Mouse (Mus musculus) heart, embryonic 10.5 days (tissue): ENCODE results near the gene Aldh9a1. TPM values are rescaled to one million over a fixed set of nuclear protein-coding genes. Genes with fewer than 3 reads are reported as not detected.
A peak's percentile ranks its signal among the peaks of the same experiment; 100 is the strongest.

Source experiments
- DNase-seq: peaks from one replicate; pipeline ENCODE4 v3.0.0-alpha.2; 2017; ENCODE audit warnings: low spot score
- H3K27ac ChIP-seq: fragments of 300-500 bp; sonication (generic); 2 replicates; pipeline ENCODE4 v1.5.1; 2016; ENCODE audit warnings: mild to moderate bottlenecking
- H3K27me3 ChIP-seq: fragments of 300-500 bp; sonication (generic); 2 replicates; pipeline ENCODE4 v1.6.1; 2016; ENCODE audit warnings: mild to moderate bottlenecking; ENCODE audit not compliant: poor library complexity, insufficient read depth, severe bottlenecking
- H3K36me3 ChIP-seq: fragments of 300-500 bp; sonication (generic); 2 replicates; pipeline ENCODE4 v1.6.1; 2016; ENCODE audit warnings: mild to moderate bottlenecking, moderate library complexity
- H3K4me1 ChIP-seq: fragments of 300-500 bp; sonication (generic); 2 replicates; pipeline ENCODE4 v1.6.1; 2016; ENCODE audit warnings: mild to moderate bottlenecking
- H3K4me3 ChIP-seq: fragments of 300-500 bp; sonication (generic); 2 replicates; pipeline ENCODE4 v1.5.1; 2016; ENCODE audit warnings: mild to moderate bottlenecking, moderate library complexity
- H3K9me3 ChIP-seq: fragments of 300-500 bp; sonication (generic); 2 replicates; pipeline ENCODE4 v1.6.1; 2016; ENCODE audit warnings: mild to moderate bottlenecking, moderate library complexity
- WGBS: fragments of 180-500 bp; shearing (Covaris S2); methylation state at CpG from one replicate; pipeline ENCODE4 v1.1.7; 2016; 5-methylcytosine and 5-hydroxymethylcytosine counted together
- polyA plus RNA-seq: library from polyadenylated mRNA; unstranded; fragments of >200 nt; fragmentation: Nextera tagmentation; extraction: Ambion mirVana; gene quantifications from 2 replicates; pipeline ENCODE4 v1.2.1, GENCODE M21; 2016

Aldh9a1 gene
- 44.4 and 59.4 TPM in 2 replicates for polyA plus RNA-seq

DNA sequence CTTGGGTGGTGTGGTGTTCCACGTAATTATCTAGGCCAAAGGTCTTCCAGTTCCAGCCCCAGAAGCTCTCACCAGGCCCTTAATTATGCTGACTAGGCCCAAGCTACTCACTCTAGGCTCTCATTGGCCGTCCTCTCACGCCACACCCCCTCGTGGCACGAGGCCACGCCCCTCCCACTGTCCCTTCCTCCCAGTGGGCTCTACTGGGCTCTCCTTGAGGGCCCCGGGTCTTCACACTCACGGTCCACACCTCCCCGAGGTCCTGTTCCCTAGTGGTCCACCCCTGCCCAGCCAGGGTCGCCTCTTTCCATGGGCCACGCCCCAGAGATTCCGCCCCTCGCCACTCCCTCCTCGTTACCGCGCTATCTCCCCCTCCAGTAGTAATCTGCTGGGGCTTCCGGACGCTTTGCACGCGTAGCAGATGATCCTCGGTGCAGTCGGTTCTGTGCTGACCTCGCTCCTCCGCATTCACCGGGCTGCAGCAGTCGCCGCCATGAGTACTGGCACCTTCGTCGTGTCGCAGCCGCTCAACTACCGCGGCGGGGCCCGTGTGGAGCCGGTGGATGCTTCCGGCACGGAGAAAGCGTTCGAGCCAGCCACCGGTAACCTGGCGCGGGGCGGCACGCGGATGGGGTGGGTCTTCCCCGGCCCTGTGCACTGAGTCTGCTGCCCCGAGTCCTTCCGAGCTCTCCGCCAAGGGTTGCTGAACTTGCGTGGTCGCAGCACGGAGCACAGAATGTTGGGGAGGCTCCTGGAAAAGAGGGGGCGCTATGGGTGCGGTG lies at the start of gene Aldh9a1:
Aldh9a1 (plus strand) TSS at position 177 of the 782 bp plus-strand sequence.
- Histone ChIP-seq H3K9me3 (no peaks in the 10 kb centered on the region), H3K36me3 (peaks cover 12% of the 10 kb centered on the region), H3K27me3 (no peaks in the 10 kb centered on the region), H3K4me1 (peaks cover 4% of the 10 kb centered on the region; the same call in 1 of the 2 replicates), H3K27ac (peak within 1 kb of the TSS; percentile 90), H3K4me3 (peak within 1 kb of the TSS; percentile 76)
- under 1% methylated on average over 55 of the region's 55 CpGs for WGBS
- DNase-seq: peak; percentile 97

DNA sequence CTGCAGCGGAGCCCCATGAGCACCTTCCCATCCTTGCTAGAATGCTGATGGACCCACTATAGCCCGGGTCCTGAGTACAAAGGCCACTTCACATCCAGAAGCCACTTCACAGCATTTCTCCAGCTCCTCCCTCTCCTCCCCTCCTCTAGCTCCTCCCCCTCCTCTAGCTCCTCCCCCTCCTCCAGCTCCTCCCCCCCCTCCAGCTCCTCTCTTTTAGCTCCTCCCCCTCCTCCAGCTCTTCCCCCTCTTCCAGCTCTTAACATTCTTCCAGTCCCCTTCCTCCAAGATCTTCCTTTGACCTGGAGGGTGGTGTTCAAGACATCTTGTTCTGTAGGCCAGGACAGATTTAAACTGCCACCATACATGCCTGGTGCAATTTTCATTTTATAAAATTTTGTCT lies 49.7 kb upstream of the Aldh9a1 start:
- DNase-seq: no peak
- Histone ChIP-seq H3K27ac (no peak overlapping the region), H3K27me3 (no peaks in the 10 kb centered on the region), H3K36me3 (no peaks in the 10 kb centered on the region), H3K4me3 (no peak overlapping the region), H3K9me3 (no peaks in the 10 kb centered on the region), H3K4me1 (0 out of 2 replicates have a peak, but pooled peaks cover 4% of the 10 kb centered on the region)
- WGBS: 70% methylated on average over 2 of the region's 2 CpGs

GRCm38 (mm10) chr1:167305501-167306137 lies 44.2 kb upstream of the Aldh9a1 start:
- H3K9me3 ChIP-seq: no peaks in the 10 kb centered on the region
- peaks cover 2% of the 10 kb centered on the region; the same call in 1 of the 2 replicates for H3K36me3 ChIP-seq
- DNase-seq: no peak
- peaks cover 7% of the 10 kb centered on the region; the same call in 1 of the 2 replicates for H3K4me1 ChIP-seq
- no peaks in the 10 kb centered on the region for H3K27me3 ChIP-seq
- 67% methylated on average over 7 of the region's 7 CpGs for WGBS
- H3K4me3 ChIP-seq: no peak overlapping the region
- no peak overlapping the region for H3K27ac ChIP-seq

- Histone ChIP-seq H3K27me3 (no peaks in the 10 kb centered on the region), H3K4me1 (peaks cover 7% of the 10 kb centered on the region; the same call in 1 of the 2 replicates), H3K36me3 (peaks cover 4% of the 10 kb centered on the region; the same call in 1 of the 2 replicates), H3K9me3 (no peaks in the 10 kb centered on the region), H3K27ac (no peak overlapping the region), H3K4me3 (no peak overlapping the region)
- WGBS: 70% methylated on average over 5 of the region's 5 CpGs
- DNase-seq: no peak
These were observed 43.1 kb upstream of the Aldh9a1 start for GRCm38 (mm10) chr1:167306451-167307240.

DNA sequence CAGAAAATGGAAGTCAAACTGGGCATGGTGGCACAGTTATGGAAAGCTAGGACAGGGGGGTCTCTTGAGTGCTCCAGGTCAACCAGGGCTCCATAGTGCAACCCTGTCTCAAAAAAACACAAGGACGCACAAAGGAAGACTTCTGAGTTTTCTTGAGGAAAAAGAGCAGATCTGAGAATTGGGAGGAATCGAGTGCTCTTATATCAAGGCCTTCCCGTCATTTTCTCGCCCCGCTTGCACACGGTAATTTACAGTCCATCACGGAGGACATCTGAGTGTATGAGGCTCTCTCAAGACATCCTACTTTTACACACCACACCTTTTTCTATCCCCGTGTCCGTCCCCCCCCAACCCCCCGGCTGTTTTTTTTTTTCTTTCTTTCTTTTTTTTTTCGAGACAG lies 42.1 kb upstream of the Aldh9a1 start:
- peak overlapping the region; percentile 99 for H3K27ac ChIP-seq
- WGBS: 60% methylated on average over 11 of the region's 11 CpGs

DNA sequence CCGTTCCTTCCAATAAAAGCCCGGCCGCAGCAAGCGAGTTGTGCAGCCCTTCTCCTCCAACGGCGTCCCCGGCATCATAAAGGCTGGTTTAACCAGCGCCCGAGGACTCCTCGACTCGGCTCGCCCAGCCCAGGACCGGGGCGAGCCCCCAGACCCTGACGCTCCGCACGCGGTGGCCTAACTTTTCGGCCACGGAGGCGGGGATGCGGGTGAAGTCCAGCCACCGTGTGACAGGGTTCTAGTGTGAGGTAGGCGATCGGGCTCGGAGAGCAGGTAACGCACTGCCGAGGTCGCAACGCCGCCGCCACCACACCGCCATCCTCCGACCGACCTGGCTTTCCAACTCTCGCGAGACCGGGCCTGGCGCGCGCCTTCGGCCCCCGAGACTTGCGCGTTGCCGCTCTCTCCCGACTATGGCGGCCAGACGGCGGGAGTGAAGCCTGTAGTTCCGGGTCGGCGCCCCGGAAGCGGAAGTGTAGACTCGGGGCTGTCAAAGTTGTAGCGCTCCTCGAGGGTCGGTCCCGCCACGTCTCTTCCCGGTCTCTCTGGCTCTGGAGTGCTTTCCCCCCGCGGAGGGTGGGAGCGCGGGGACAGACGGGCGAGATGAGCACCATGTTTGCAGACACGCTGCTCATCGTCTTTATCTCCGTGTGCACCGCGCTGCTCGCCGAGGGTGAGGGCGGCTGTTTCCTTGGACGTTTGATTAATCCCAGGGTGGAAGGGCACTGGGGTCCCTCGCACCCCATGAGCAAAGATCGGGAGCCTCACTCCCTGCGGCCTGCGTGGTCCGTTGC lies 41.3 kb upstream of the Aldh9a1 start, which contains the start of gene Tmco1:
Tmco1 (plus strand) TSS at position 118 of the 794 bp plus-strand sequence.
- peak; percentile 98 for DNase-seq
- Histone ChIP-seq H3K36me3 (peaks cover 17% of the 10 kb centered on the region), H3K9me3 (no peaks in the 10 kb centered on the region), H3K27me3 (no peaks in the 10 kb centered on the region), H3K4me3 (peak within 1 kb of the TSS; percentile 88), H3K4me1 (peaks cover 7% of the 10 kb centered on the region; the same call in 1 of the 2 replicates), H3K27ac (peak within 1 kb of the TSS; percentile 99)
- WGBS: under 1% methylated on average over 82 of the region's 82 CpGs

More for the DNA sequence above, 42.1 kb upstream of the Aldh9a1 start:
- H3K9me3 ChIP-seq: no peaks in the 10 kb centered on the region
- H3K4me1 ChIP-seq: peaks cover 7% of the 10 kb centered on the region; the same call in 1 of the 2 replicates
- no peaks in the 10 kb centered on the region for H3K27me3 ChIP-seq
- peak overlapping the region; percentile 88 for H3K4me3 ChIP-seq
- DNase-seq: no peak
- peaks cover 11% of the 10 kb centered on the region for H3K36me3 ChIP-seq

DNA sequence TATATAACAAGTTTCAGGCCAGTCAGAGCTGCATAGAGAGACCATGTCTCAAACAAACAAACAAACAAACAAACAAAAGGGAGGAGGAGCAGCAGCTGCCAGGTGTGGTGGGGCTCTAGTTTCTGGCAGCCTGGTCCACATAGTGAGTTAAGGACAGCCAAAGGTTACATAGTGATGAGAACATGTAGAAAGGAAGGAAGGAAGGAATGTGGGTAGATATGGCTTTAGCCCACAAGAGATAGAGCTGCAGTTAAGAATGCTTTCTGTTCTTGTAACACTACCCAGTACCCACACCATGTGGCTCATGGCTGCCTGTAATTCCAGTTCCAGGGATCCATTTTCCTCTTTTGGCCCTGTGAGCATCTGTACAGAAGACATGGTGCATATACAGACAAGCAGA lies 37.4 kb upstream of the Aldh9a1 start:
- peaks cover 31% of the 10 kb centered on the region for H3K36me3 ChIP-seq
- H3K9me3 ChIP-seq: no peaks in the 10 kb centered on the region
- H3K4me1 ChIP-seq: peaks cover 7% of the 10 kb centered on the region; the same call in 1 of the 2 replicates
- DNase-seq: no peak
- no peaks in the 10 kb centered on the region for H3K27me3 ChIP-seq
- no peak overlapping the region for H3K4me3 ChIP-seq
- H3K27ac ChIP-seq: no peak overlapping the region

DNA sequence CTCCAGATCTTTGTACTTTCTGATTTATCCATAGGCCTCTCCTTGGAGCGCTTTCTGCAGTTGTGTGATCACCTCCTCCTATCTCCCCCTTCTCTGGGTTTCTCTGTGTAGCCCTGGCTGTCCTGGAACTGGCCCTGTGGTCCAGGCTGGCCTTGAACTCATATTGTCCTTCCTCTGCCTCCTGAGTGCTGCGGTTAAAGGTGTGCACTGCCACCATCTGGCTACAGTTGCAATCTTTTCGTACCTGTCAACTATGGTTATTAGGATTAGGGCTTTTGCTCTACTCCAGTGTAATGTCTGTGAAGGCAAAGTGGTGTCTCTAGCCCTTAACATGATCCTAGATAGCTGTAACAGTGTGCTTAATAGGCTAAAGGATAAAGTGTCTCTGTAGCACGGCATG lies 36.6 kb upstream of the Aldh9a1 start:
- no peak for DNase-seq
- Histone ChIP-seq H3K27ac (no peak overlapping the region), H3K27me3 (no peaks in the 10 kb centered on the region), H3K36me3 (peaks cover 38% of the 10 kb centered on the region), H3K4me1 (peaks cover 7% of the 10 kb centered on the region; the same call in 1 of the 2 replicates), H3K4me3 (no peak overlapping the region), H3K9me3 (no peaks in the 10 kb centered on the region)
- 88% methylated on average over 4 of the region's 4 CpGs for WGBS

DNA sequence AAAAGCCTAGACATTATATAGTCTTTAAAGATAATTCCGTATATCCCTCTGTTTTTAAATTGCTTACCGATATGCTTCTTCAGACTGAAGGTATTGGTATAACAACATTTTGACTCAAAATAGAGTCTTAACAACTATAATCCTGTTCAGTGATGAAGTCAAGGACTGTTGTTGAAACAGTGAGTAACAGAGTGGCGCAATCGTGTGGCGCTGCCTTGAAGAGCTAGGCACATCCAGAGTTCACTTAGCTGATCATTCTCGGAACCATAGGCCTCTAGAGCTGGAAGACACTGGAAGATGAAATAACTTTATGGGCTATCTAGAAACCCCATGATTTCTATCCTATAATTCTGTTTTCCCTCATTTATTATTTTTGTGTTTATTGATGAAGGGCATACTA lies 28.1 kb upstream of the Aldh9a1 start:
- Histone ChIP-seq H3K36me3 (peaks cover 84% of the 10 kb centered on the region), H3K9me3 (no peaks in the 10 kb centered on the region), H3K27ac (no peak overlapping the region), H3K4me3 (no peak overlapping the region), H3K4me1 (no peaks in the 10 kb centered on the region), H3K27me3 (no peaks in the 10 kb centered on the region)
- no peak for DNase-seq
- 93% methylated on average over 6 of the region's 6 CpGs for WGBS

- Histone ChIP-seq H3K9me3 (no peaks in the 10 kb centered on the region), H3K4me3 (no peak overlapping the region), H3K4me1 (no peaks in the 10 kb centered on the region), H3K36me3 (peaks cover 74% of the 10 kb centered on the region), H3K27me3 (no peaks in the 10 kb centered on the region), H3K27ac (no peak overlapping the region)
- no peak for DNase-seq
- whole genome bisulfite sequencing: 87% methylated on average over 6 of the region's 6 CpGs
These were observed 21.0 kb upstream of the Aldh9a1 start for GRCm38 (mm10) chr1:167328776-167329175.

- H3K27ac ChIP-seq: no peak overlapping the region
- DNase-seq: no peak
- H3K4me1 ChIP-seq: no peaks in the 10 kb centered on the region
- no peaks in the 10 kb centered on the region for H3K27me3 ChIP-seq
- no peaks in the 10 kb centered on the region for H3K9me3 ChIP-seq
- WGBS: 90% methylated on average over 8 of the region's 8 CpGs
- peaks cover 57% of the 10 kb centered on the region for H3K36me3 ChIP-seq
- no peak overlapping the region for H3K4me3 ChIP-seq
These were observed 18.7 kb upstream of the Aldh9a1 start for GRCm38 (mm10) chr1:167331106-167331505.

DNA sequence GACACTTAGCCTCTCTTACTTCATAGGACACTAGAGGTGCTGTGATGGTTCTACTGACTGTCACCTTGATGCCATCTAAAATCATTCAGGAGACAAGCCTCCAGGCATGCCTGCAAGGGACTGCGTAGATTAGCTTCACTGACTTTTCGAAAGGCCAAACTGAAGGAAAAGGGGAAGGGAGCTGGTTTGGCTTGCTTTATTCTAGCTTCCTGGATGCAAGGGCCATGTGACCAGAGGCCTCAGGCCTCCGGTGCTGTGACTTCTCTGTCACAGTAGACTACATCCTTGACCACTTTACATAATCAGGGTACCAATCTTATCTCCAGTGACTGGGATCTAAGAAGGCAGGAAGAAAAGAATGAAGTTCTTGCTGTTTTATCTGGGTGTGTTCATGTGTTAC lies 13.4 kb upstream of the Aldh9a1 start:
- Histone ChIP-seq H3K9me3 (no peaks in the 10 kb centered on the region), H3K27ac (no peak overlapping the region), H3K4me3 (no peak overlapping the region), H3K27me3 (peaks cover 18% of the 10 kb centered on the region), H3K36me3 (peaks cover 18% of the 10 kb centered on the region), H3K4me1 (0 out of 2 replicates have a peak, but pooled peaks cover 4% of the 10 kb centered on the region)
- WGBS: 64% methylated on average over 3 of the region's 3 CpGs
- no peak for DNase-seq
